Mouse (Mus musculus): Measurements from ENCODE around the gene Lmo4. TPM values are rescaled to one million over a fixed set of nuclear protein-coding genes. Genes with fewer than 3 reads are reported as not detected.

Gene Lmo4
- total RNA-seq (2023) = 46.5 TPM

DNA sequence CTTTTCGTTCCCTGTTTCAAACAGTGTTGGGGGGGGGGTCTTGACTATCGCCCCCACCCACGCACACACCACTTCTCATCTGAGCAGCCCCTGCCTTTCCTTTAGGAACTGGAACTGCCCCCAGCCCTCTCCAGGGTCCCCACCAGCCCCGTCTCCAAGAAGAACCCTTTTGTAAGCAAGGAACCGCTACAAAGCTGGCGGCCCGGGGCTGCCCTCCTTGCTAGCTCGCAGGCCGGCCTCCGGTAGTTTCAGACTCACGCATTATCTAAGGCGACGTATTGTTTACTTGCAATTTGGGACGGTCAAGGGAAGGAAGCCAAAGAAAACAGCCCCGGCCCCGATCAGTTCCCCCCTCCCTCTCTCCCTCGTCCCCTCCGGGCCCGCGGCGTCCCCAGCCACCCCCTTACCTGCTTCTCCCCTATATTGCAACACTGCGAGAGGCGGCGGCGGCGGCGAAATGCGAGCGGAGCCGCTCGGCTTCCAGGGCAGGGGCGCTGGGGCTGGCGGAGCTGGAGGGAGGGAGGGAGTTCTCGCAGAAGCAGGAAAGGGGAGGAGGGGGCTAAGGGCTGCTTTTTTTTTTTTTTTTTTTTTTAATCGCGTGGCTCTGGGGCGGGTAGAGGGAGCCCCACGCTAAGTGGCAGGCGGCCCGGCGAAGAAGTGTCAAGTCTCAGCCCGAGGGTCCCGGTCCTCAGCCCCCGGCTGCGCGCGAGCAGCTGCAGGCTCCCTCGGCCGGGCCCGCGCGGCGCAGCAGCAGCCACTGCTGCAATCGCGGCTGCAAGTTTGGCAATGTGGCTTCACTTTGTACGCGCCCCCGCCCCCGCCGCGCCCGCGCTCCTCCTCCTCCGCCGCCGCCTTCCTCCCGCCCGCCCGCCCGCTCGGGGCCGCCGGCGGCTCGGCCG lies at the start of gene Lmo4:
Lmo4 (minus strand) TSS at position 808 of the 899 bp plus-strand sequence.

Data from CD8-positive naive resting alpha-beta T cell, adult 57 days (primary cell).